Mouse (Mus musculus): ENCODE results near the gene Pcdh9. TPM values are rescaled to one million over a fixed set of nuclear protein-coding genes. Genes with fewer than 3 reads are reported as not detected.

Gene Pcdh9
- polyA plus RNA-seq, 1 experiment = 0.18 TPM

DNA sequence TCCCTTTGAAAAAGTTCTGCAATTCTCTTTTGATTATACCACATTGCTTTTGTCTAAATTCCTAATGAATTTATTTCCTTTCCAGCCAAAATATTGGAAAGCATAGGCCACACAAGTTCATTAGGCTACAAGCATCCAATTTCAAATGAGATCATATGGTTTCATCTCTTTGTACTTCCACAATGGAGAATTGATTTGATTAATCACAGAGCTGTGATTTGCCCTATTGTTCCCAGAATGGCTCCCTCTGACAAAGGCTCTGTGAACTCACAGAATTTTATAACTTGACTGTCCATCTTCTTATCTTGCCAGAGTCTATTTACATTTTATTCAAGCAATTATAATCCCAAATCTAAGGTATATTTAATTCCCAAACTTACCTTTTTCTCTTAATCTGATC lies 22.3 kb downstream of the Pcdh9 start:
- Histone ChIP-seq H3K27me3 (ENCODE audit: control insufficient read depth, insufficient read depth, low read length) (no peaks in the 10 kb centered on the region), H3K27ac (ENCODE audit: control insufficient read depth, insufficient read depth, low read length) (no peak overlapping the region), H3K4me3 (ENCODE audit: control insufficient read depth, insufficient read depth, low read length) (no peak overlapping the region), H3K4me1 (replicated peaks; ENCODE audit: control insufficient read depth, insufficient read depth, low read length) (no peaks in the 10 kb centered on the region), H3K36me3 (ENCODE audit: control insufficient read depth, insufficient read depth, low read length) (no peaks in the 10 kb centered on the region)
- no peak for TF ChIP-seq CTCF (IDR thresholded peaks at IDR 0.05; ENCODE audit: borderline replicate concordance, control insufficient read depth, extremely low read depth, insufficient read depth, low read length, poor library complexity)
- TF ChIP-seq POLR2A (IDR thresholded peaks at IDR 0.05; ENCODE audit: control insufficient read depth, extremely low read depth, insufficient read depth, low read length, poor library complexity) = no peak
- DNase-seq = no peak

DNA sequence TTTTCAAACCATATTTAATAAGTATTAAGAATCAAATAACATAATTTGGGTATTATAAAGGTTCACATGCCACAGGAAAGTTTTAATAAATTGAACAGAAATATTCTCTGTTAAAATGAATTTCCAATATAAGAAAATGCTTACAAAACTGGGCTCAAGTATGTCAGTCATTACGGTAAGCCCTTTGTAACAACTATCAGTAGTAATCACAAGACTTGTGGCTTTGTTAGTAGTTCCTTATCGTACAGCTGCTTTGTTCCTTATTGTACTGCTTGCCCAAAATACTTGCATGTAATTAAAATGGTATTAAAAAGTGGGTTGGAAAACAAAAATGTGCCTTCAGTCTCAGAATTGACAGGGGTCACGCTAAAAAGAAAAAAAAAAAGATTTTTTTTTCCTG lies 32.4 kb downstream of the Pcdh9 start:
- H3K4me3 ChIP-seq (ENCODE audit: control insufficient read depth, insufficient read depth, low read length) = no peak overlapping the region
- H3K27ac ChIP-seq (ENCODE audit: control insufficient read depth, insufficient read depth, low read length) = no peak overlapping the region
- no peaks in the 10 kb centered on the region for H3K27me3 ChIP-seq (ENCODE audit: control insufficient read depth, insufficient read depth, low read length)
- 73% methylated on average over 3 of the region's 3 CpGs for whole genome bisulfite sequencing
- no peak for TF ChIP-seq POLR2A (IDR thresholded peaks at IDR 0.05; ENCODE audit: control insufficient read depth, extremely low read depth, insufficient read depth, low read length, poor library complexity)
- TF ChIP-seq CTCF (IDR thresholded peaks at IDR 0.05; ENCODE audit: borderline replicate concordance, control insufficient read depth, extremely low read depth, insufficient read depth, low read length, poor library complexity) = no peak
- no peaks in the 10 kb centered on the region for H3K36me3 ChIP-seq (ENCODE audit: control insufficient read depth, insufficient read depth, low read length)
- DNase-seq = no peak
- no peaks in the 10 kb centered on the region for H3K4me1 ChIP-seq (replicated peaks; ENCODE audit: control insufficient read depth, insufficient read depth, low read length)

DNA sequence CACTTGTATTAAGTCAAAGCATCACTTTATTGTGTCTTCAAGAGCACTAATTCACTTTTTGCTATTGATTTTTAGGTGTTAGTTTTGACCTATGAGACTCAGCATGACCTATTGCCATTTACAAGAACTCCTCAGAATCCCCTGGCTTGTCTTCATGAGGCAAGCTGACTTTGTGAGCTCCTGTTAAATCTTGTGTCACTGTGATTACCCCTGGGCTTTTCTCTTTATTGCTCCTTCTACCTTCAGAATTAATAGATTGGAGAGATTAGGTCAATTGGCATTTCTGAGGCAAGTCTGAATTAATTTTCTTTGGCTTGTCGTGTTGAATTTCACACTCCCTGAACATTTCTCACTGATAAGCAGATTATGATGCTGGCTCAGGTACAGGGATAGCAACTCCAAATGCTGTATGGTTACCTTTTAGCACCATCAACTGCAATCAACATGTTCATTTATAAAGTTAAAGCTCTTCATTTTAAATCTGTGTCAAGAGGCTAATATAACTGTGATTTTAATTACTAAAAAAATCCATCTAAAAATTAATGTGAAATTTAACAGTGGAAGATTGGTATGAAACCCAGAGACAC lies 44.3 kb downstream of the Pcdh9 start:
- H3K27ac ChIP-seq (ENCODE audit: control insufficient read depth, insufficient read depth, low read length) = no peak overlapping the region
- whole genome bisulfite sequencing = 74% methylated on average over 1 of the region's 1 CpGs
- no peaks in the 10 kb centered on the region for H3K36me3 ChIP-seq (ENCODE audit: control insufficient read depth, insufficient read depth, low read length)
- no peaks in the 10 kb centered on the region for H3K4me1 ChIP-seq (replicated peaks; ENCODE audit: control insufficient read depth, insufficient read depth, low read length)
- TF ChIP-seq CTCF (IDR thresholded peaks at IDR 0.05; ENCODE audit: borderline replicate concordance, control insufficient read depth, extremely low read depth, insufficient read depth, low read length, poor library complexity) = no peak
- TF ChIP-seq POLR2A (IDR thresholded peaks at IDR 0.05; ENCODE audit: control insufficient read depth, extremely low read depth, insufficient read depth, low read length, poor library complexity) = no peak
- H3K27me3 ChIP-seq (ENCODE audit: control insufficient read depth, insufficient read depth, low read length) = no peaks in the 10 kb centered on the region
- no peak for DNase-seq
- no peak overlapping the region for H3K4me3 ChIP-seq (ENCODE audit: control insufficient read depth, insufficient read depth, low read length)

DNA sequence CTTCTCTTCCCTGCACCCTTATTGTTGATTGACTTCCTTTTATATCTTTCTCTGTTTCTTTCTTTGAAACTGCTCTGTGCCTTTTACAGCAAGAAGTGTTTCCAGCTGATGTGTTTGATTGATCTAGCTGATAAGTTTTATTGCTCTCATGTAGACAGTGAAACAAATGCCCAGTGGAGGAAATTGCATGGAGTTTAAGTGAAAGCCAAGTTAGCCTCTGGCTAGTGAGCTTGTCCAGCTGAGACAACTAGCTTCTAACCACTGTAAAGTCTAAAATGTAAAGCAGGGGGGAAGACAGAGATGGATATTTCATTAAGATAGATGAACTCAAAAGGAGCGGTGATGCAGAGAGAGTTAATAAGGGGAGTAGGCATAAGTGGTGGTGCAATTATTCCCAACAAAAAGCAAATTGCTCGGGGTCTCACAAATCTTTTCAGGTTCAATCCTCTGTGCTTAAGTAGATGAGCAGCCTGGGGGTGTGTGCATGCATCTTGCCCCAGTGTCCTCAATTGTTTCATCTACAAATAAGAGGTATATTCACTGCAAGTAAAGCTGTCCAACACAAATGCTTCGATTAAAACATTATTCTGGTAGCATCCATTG lies 47.7 kb downstream of the Pcdh9 start:
- H3K27me3 ChIP-seq (ENCODE audit: control insufficient read depth, insufficient read depth, low read length) = no peaks in the 10 kb centered on the region
- WGBS = 90% methylated on average over 3 of the region's 3 CpGs
- TF ChIP-seq CTCF (IDR thresholded peaks at IDR 0.05; ENCODE audit: borderline replicate concordance, control insufficient read depth, extremely low read depth, insufficient read depth, low read length, poor library complexity) = no peak
- TF ChIP-seq POLR2A (IDR thresholded peaks at IDR 0.05; ENCODE audit: control insufficient read depth, extremely low read depth, insufficient read depth, low read length, poor library complexity) = no peak

DNA sequence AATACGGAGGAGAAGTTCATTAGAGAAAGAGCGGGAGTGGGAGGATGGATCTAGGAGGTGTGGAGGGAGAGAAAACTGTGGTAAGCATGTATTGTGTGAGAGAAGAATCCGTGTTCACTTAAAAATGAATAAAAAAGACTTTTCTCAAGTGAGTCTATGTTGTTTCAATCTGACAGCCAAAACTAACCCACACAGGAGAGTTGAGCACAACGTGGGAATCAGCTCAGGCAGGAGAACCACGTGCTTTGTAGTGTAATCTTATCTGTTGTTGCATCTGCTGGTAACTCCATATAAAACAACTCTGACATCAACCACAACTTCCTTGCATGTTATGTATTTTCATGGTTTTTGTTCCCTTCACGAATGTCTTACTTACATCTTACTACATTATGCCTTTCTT lies 58.0 kb downstream of the Pcdh9 start:
- 51% methylated on average over 6 of the region's 6 CpGs for WGBS
- TF ChIP-seq CTCF (IDR thresholded peaks at IDR 0.05; ENCODE audit: borderline replicate concordance, control insufficient read depth, extremely low read depth, insufficient read depth, low read length, poor library complexity) (no peak), POLR2A (IDR thresholded peaks at IDR 0.05; ENCODE audit: control insufficient read depth, extremely low read depth, insufficient read depth, low read length, poor library complexity) (no peak)
- H3K4me1 ChIP-seq (replicated peaks; ENCODE audit: control insufficient read depth, insufficient read depth, low read length) = no peaks in the 10 kb centered on the region
- H3K27me3 ChIP-seq (ENCODE audit: control insufficient read depth, insufficient read depth, low read length) = no peaks in the 10 kb centered on the region
- no peak overlapping the region for H3K27ac ChIP-seq (ENCODE audit: control insufficient read depth, insufficient read depth, low read length)
- no peak for DNase-seq
- H3K36me3 ChIP-seq (ENCODE audit: control insufficient read depth, insufficient read depth, low read length) = no peaks in the 10 kb centered on the region
- no peak overlapping the region for H3K4me3 ChIP-seq (ENCODE audit: control insufficient read depth, insufficient read depth, low read length)

More for the DNA sequence above, 47.7 kb downstream of the Pcdh9 start:
- no peaks in the 10 kb centered on the region for H3K4me1 ChIP-seq (replicated peaks; ENCODE audit: control insufficient read depth, insufficient read depth, low read length)
- no peak overlapping the region for H3K27ac ChIP-seq (ENCODE audit: control insufficient read depth, insufficient read depth, low read length)
- H3K4me3 ChIP-seq (ENCODE audit: control insufficient read depth, insufficient read depth, low read length) = no peak overlapping the region
- DNase-seq = no peak
- no peaks in the 10 kb centered on the region for H3K36me3 ChIP-seq (ENCODE audit: control insufficient read depth, insufficient read depth, low read length)

DNA sequence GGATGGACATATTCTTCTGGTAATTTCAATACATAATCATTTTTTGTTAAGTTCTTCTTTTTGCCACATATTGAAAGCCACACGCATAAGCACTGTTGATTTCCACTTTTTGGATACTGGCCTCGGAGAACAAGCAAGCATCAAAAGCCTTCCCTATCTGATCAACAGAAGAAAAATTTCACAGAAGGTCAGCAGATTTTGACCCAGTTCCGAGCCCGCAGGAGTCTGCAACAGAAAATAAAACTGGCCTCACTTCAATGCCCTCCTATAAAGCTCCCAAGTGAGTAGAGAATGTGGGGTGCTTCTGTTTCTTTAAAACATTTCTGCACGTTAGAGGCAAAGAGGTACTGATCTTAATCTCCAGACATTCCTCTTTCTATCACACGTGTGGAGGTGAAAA lies 63.3 kb downstream of the Pcdh9 start:
- TF ChIP-seq CTCF (IDR thresholded peaks at IDR 0.05; ENCODE audit: borderline replicate concordance, control insufficient read depth, extremely low read depth, insufficient read depth, low read length, poor library complexity) = no peak
- TF ChIP-seq POLR2A (IDR thresholded peaks at IDR 0.05; ENCODE audit: control insufficient read depth, extremely low read depth, insufficient read depth, low read length, poor library complexity) = no peak
- WGBS = 55% methylated on average over 6 of the region's 6 CpGs
- H3K27me3 ChIP-seq (ENCODE audit: control insufficient read depth, insufficient read depth, low read length) = no peaks in the 10 kb centered on the region

More for the DNA sequence above, 63.3 kb downstream of the Pcdh9 start:
- no peak overlapping the region for H3K4me3 ChIP-seq (ENCODE audit: control insufficient read depth, insufficient read depth, low read length)
- DNase-seq = no peak
- H3K36me3 ChIP-seq (ENCODE audit: control insufficient read depth, insufficient read depth, low read length) = no peaks in the 10 kb centered on the region
- H3K4me1 ChIP-seq (replicated peaks; ENCODE audit: control insufficient read depth, insufficient read depth, low read length) = no peaks in the 10 kb centered on the region
- H3K27ac ChIP-seq (ENCODE audit: control insufficient read depth, insufficient read depth, low read length) = no peak overlapping the region

Data from thymus, adult 2 months (tissue).